Mouse (Mus musculus): Measurements from ENCODE around the gene Sf3b6. TPM values are rescaled to one million over a fixed set of nuclear protein-coding genes. Genes with fewer than 3 reads are reported as not detected.

Sf3b6 gene
- polyA plus RNA-seq, 1 experiment from 2014 or later = 193 TPM

- Histone ChIP-seq H3K4me2 (ENCODE audit: low read depth, low read length) (peak overlapping the region; percentile 82), H3K9me3 (ENCODE audit: control insufficient read depth, low read length) (no peaks in the 10 kb centered on the region), H3K4me3 (ENCODE audit: low read length) (peak overlapping the region; percentile 88), H3K27me3 (replicated peaks; ENCODE audit: control insufficient read depth, insufficient read depth, low read length) (no peaks in the 10 kb centered on the region), H3K27ac (ENCODE audit: low read length) (peak overlapping the region; percentile 92), H3K4me1 (ENCODE audit: control insufficient read depth, insufficient read depth, low read length) (peaks cover 12% of the 10 kb centered on the region; the same call in 1 of the 2 replicates), H3K9ac (ENCODE audit: low read depth, low read length) (peak overlapping the region; percentile 76), H3K36me3 (ENCODE audit: control insufficient read depth, insufficient read depth, low read length) (peaks cover 8% of the 10 kb centered on the region; the same call in 1 of the 2 replicates)
- WGBS = 6% methylated on average over 24 of the region's 24 CpGs
- ATAC-seq = peak; percentile 19
These were observed 524 bp upstream of the Sf3b6 start for GRCm38 (mm10) chr12:4816680-4817360.

GRCm38 (mm10) chr12:4827256-4827655 is 9.9 kb downstream of the Sf3b6 start:
- H3K4me3 ChIP-seq (ENCODE audit: low read length) = no peak overlapping the region
- no peak overlapping the region for H3K27ac ChIP-seq (ENCODE audit: low read length)
- no peak for ATAC-seq
- no peaks in the 10 kb centered on the region for H3K27me3 ChIP-seq (replicated peaks; ENCODE audit: control insufficient read depth, insufficient read depth, low read length)
- H3K36me3 ChIP-seq (ENCODE audit: control insufficient read depth, insufficient read depth, low read length) = peaks cover 9% of the 10 kb centered on the region
- H3K4me2 ChIP-seq (ENCODE audit: low read depth, low read length) = no peak overlapping the region
- H3K9me3 ChIP-seq (ENCODE audit: control insufficient read depth, low read length) = no peaks in the 10 kb centered on the region
- H3K4me1 ChIP-seq (ENCODE audit: control insufficient read depth, insufficient read depth, low read length) = no peaks in the 10 kb centered on the region
- WGBS = 78% methylated on average over 3 of the region's 3 CpGs
- no peak overlapping the region for H3K9ac ChIP-seq (ENCODE audit: low read depth, low read length)

GRCm38 (mm10) chr12:4836959-4837358 is 19.6 kb downstream of the Sf3b6 start:
- no peak overlapping the region for H3K4me2 ChIP-seq (ENCODE audit: low read depth, low read length)
- H3K36me3 ChIP-seq (ENCODE audit: control insufficient read depth, insufficient read depth, low read length) = no peaks in the 10 kb centered on the region
- no peaks in the 10 kb centered on the region for H3K27me3 ChIP-seq (replicated peaks; ENCODE audit: control insufficient read depth, insufficient read depth, low read length)
- no peaks in the 10 kb centered on the region for H3K9me3 ChIP-seq (ENCODE audit: control insufficient read depth, low read length)
- no peak overlapping the region for H3K4me3 ChIP-seq (ENCODE audit: low read length)
- ATAC-seq = 0 out of 2 replicates have a peak, but pooled peaks have one; percentile 22
- 13% methylated on average over 4 of the region's 4 CpGs for WGBS
- peaks cover 5% of the 10 kb centered on the region; the same call in 1 of the 2 replicates for H3K4me1 ChIP-seq (ENCODE audit: control insufficient read depth, insufficient read depth, low read length)
- H3K27ac ChIP-seq (ENCODE audit: low read length) = no peak overlapping the region
- no peak overlapping the region for H3K9ac ChIP-seq (ENCODE audit: low read depth, low read length)

- Histone ChIP-seq H3K27me3 (replicated peaks; ENCODE audit: control insufficient read depth, insufficient read depth, low read length) (no peaks in the 10 kb centered on the region), H3K4me1 (ENCODE audit: control insufficient read depth, insufficient read depth, low read length) (peaks cover 14% of the 10 kb centered on the region), H3K9ac (ENCODE audit: low read depth, low read length) (no peak overlapping the region), H3K36me3 (ENCODE audit: control insufficient read depth, insufficient read depth, low read length) (no peaks in the 10 kb centered on the region), H3K4me3 (ENCODE audit: low read length) (no peak overlapping the region), H3K27ac (ENCODE audit: low read length) (no peak overlapping the region), H3K9me3 (ENCODE audit: control insufficient read depth, low read length) (no peaks in the 10 kb centered on the region), H3K4me2 (ENCODE audit: low read depth, low read length) (no peak overlapping the region)
- no peak for ATAC-seq
- WGBS = 54% methylated on average over 6 of the region's 6 CpGs
These were observed 22.7 kb downstream of the Sf3b6 start for GRCm38 (mm10) chr12:4840010-4840409.

- Histone ChIP-seq H3K4me2 (ENCODE audit: low read depth, low read length) (peak overlapping the region; percentile 97), H3K27me3 (replicated peaks; ENCODE audit: control insufficient read depth, insufficient read depth, low read length) (no peaks in the 10 kb centered on the region), H3K36me3 (ENCODE audit: control insufficient read depth, insufficient read depth, low read length) (no peaks in the 10 kb centered on the region), H3K9me3 (ENCODE audit: control insufficient read depth, low read length) (no peaks in the 10 kb centered on the region), H3K27ac (ENCODE audit: low read length) (no peak overlapping the region), H3K9ac (ENCODE audit: low read depth, low read length) (peak overlapping the region; percentile 82), H3K4me1 (ENCODE audit: control insufficient read depth, insufficient read depth, low read length) (peaks cover 14% of the 10 kb centered on the region), H3K4me3 (ENCODE audit: low read length) (peak overlapping the region; percentile 91)
- no peak for ATAC-seq
- 4% methylated on average over 11 of the region's 11 CpGs for WGBS
These were observed 23.4 kb downstream of the Sf3b6 start for GRCm38 (mm10) chr12:4840741-4841140.

GRCm38 (mm10) chr12:4841392-4841887 is 24.1 kb downstream of the Sf3b6 start, which contains the start of gene Fkbp1b:
TSS of gene Fkbp1b (minus strand) at chr12:4841591.
- peak; percentile 49 for ATAC-seq
- Histone ChIP-seq H3K36me3 (ENCODE audit: control insufficient read depth, insufficient read depth, low read length) (no peaks in the 10 kb centered on the region), H3K27ac (ENCODE audit: low read length) (no peak within 1 kb of the TSS), H3K4me3 (ENCODE audit: low read length) (peak within 1 kb of the TSS; percentile 91), H3K4me2 (ENCODE audit: low read depth, low read length) (peak within 1 kb of the TSS; percentile 97), H3K4me1 (ENCODE audit: control insufficient read depth, insufficient read depth, low read length) (peaks cover 14% of the 10 kb centered on the region), H3K9ac (ENCODE audit: low read depth, low read length) (peak within 1 kb of the TSS; percentile 82), H3K27me3 (replicated peaks; ENCODE audit: control insufficient read depth, insufficient read depth, low read length) (no peaks in the 10 kb centered on the region), H3K9me3 (ENCODE audit: control insufficient read depth, low read length) (no peaks in the 10 kb centered on the region)
- under 1% methylated on average over 34 of the region's 37 CpGs for WGBS

- Histone ChIP-seq H3K4me2 (ENCODE audit: low read depth, low read length) (no peak overlapping the region), H3K9ac (ENCODE audit: low read depth, low read length) (no peak overlapping the region), H3K36me3 (ENCODE audit: control insufficient read depth, insufficient read depth, low read length) (no peaks in the 10 kb centered on the region), H3K9me3 (ENCODE audit: control insufficient read depth, low read length) (no peaks in the 10 kb centered on the region), H3K27me3 (replicated peaks; ENCODE audit: control insufficient read depth, insufficient read depth, low read length) (no peaks in the 10 kb centered on the region), H3K4me1 (ENCODE audit: control insufficient read depth, insufficient read depth, low read length) (peaks cover 14% of the 10 kb centered on the region), H3K27ac (ENCODE audit: low read length) (no peak overlapping the region), H3K4me3 (ENCODE audit: low read length) (no peak overlapping the region)
- ATAC-seq = no peak
- 83% methylated on average over 8 of the region's 8 CpGs for WGBS
These were observed 25.1 kb downstream of the Sf3b6 start for GRCm38 (mm10) chr12:4842456-4842855.

- H3K9ac ChIP-seq (ENCODE audit: low read depth, low read length) = peak within 1 kb of the TSS; percentile 73
- WGBS = under 1% methylated on average over 30 of the region's 30 CpGs
- H3K4me3 ChIP-seq (ENCODE audit: low read length) = peak within 1 kb of the TSS; percentile 67
- H3K27ac ChIP-seq (ENCODE audit: low read length) = peak within 1 kb of the TSS; percentile 60; the same call in 1 of the 2 replicates
- peak within 1 kb of the TSS; percentile 78 for H3K4me2 ChIP-seq (ENCODE audit: low read depth, low read length)
- H3K4me1 ChIP-seq (ENCODE audit: control insufficient read depth, insufficient read depth, low read length) = peaks cover 14% of the 10 kb centered on the region
- no peaks in the 10 kb centered on the region for H3K36me3 ChIP-seq (ENCODE audit: control insufficient read depth, insufficient read depth, low read length)
- peak; percentile 94 for ATAC-seq
- H3K9me3 ChIP-seq (ENCODE audit: control insufficient read depth, low read length) = no peaks in the 10 kb centered on the region
- H3K27me3 ChIP-seq (replicated peaks; ENCODE audit: control insufficient read depth, insufficient read depth, low read length) = no peaks in the 10 kb centered on the region
These were observed 25.7 kb downstream of the Sf3b6 start, which contains the start of gene Wdcp for GRCm38 (mm10) chr12:4842890-4843597. TSS of gene Wdcp (plus strand) at chr12:4843303.

- WGBS = under 1% methylated on average over 12 of the region's 12 CpGs
- Histone ChIP-seq H3K27me3 (replicated peaks; ENCODE audit: control insufficient read depth, insufficient read depth, low read length) (no peaks in the 10 kb centered on the region), H3K4me3 (ENCODE audit: low read length) (peak overlapping the region; percentile 67), H3K4me2 (ENCODE audit: low read depth, low read length) (peak overlapping the region; percentile 78), H3K9me3 (ENCODE audit: control insufficient read depth, low read length) (no peaks in the 10 kb centered on the region), H3K4me1 (ENCODE audit: control insufficient read depth, insufficient read depth, low read length) (peaks cover 14% of the 10 kb centered on the region), H3K27ac (ENCODE audit: low read length) (peak overlapping the region; percentile 60; the same call in 1 of the 2 replicates), H3K36me3 (ENCODE audit: control insufficient read depth, insufficient read depth, low read length) (no peaks in the 10 kb centered on the region), H3K9ac (ENCODE audit: low read depth, low read length) (peak overlapping the region; percentile 73)
- peak; percentile 43 for ATAC-seq
These were observed 26.4 kb downstream of the Sf3b6 start for GRCm38 (mm10) chr12:4843741-4844140.

Measured in intestine, embryonic 16.5 days (tissue).